24 mouse cellular contexts compared by ENCODE assay signal in genomic region chr1:84395928-84396327, GRCm38 (mm10). TPM values are rescaled to one million over a fixed set of nuclear protein-coding genes. Genes with fewer than 3 reads are reported as not detected.
DNase-seq lines count a peak whose midpoint lies in the region; ATAC-seq and TF ChIP-seq lines count a peak whose summit lies in the region.
"Had no signal": no experiment of that assay in that cellular context is flagged by ENCODE, and none has a peak within 500 bp of the region (broad histone marks: within the 10 kb centered on the region; RNA-seq: fewer than 3 reads in every experiment).

No protein-coding gene starts in this region.

- H3K4me1 ChIP-seq in liver, adult 2 months (ENCODE audit: control insufficient read depth, insufficient read depth, low read length): peaks cover 10% of the 10 kb centered on the region; the same call in 1 of the 2 replicates
- no peaks in the 10 kb centered on the region for H3K4me1 ChIP-seq in liver, postnatal 0 days (ENCODE audit: insufficient read depth)
- peaks cover 4% of the 10 kb centered on the region; the same call in 1 of the 2 replicates for H3K4me1 ChIP-seq in lung, embryonic 15.5 days
- H3K4me1 ChIP-seq in lung, postnatal 0 days (ENCODE audit: insufficient read depth, low read depth, low read length): no peaks in the 10 kb centered on the region
- H3K4me1 ChIP-seq in lung, adult 2 months (ENCODE audit: control insufficient read depth, insufficient read depth, low read length): peaks cover 3% of the 10 kb centered on the region; the same call in 1 of the 2 replicates
- H3K4me1 ChIP-seq: embryonic facial prominence, embryonic 10.5 days; embryonic facial prominence, embryonic 12.5 days; forebrain, embryonic 13.5 days had no signal

- H3K4me2 ChIP-seq in liver, postnatal 0 days (ENCODE audit: low read depth, low read length): no peak overlapping the region
- no peak overlapping the region for H3K4me2 ChIP-seq in lung, embryonic 15.5 days
- H3K4me2 ChIP-seq in lung, postnatal 0 days (replicated peaks; ENCODE audit: low read depth, low read length): no peak overlapping the region
- H3K4me2 ChIP-seq: embryonic facial prominence, embryonic 12.5 days; forebrain, embryonic 13.5 days; forebrain, embryonic 15.5 days had no signal

- no peak for TF ChIP-seq CTCF in liver, adult 2 months (IDR thresholded peaks at IDR 0.05; ENCODE audit: low read depth, low read length)
- TF ChIP-seq CTCF in liver, postnatal 0 days (IDR thresholded peaks at IDR 0.05; ENCODE audit: low read depth): no peak
- no peak for TF ChIP-seq CTCF in lung, postnatal 0 days (IDR thresholded peaks at IDR 0.05)
- no peak for TF ChIP-seq CTCF in lung, adult 2 months (IDR thresholded peaks at IDR 0.05; ENCODE audit: insufficient read depth, low read length)

- ATAC-seq in liver, postnatal 0 days: no peak
- no peak; the same call in 1 of the 2 replicates for ATAC-seq in lung, embryonic 15.5 days (ENCODE audit: borderline replicate concordance, extremely low read depth, low FRiP score, low TSS enrichment)
- peak; percentile 38; the same call in 1 of the 2 replicates for ATAC-seq in lung, postnatal 0 days
- ATAC-seq: activated CD4-positive, CD25-positive, alpha-beta regulatory T cell, adult 4 months; CD4-positive, CD25-positive, alpha-beta regulatory T cell, adult 4 months; forebrain, embryonic 13.5 days; forebrain, embryonic 15.5 days; Patski had no signal

- no peak overlapping the region for H3K4me3 ChIP-seq in liver, adult 2 months (ENCODE audit: insufficient read depth, low read depth, low read length)
- H3K4me3 ChIP-seq in liver, postnatal 0 days (ENCODE audit: low read depth, low read length): no peak overlapping the region
- no peak overlapping the region for H3K4me3 ChIP-seq in lung, embryonic 15.5 days
- no peak overlapping the region for H3K4me3 ChIP-seq in lung, postnatal 0 days (ENCODE audit: low read depth, low read length)
- no peak overlapping the region for H3K4me3 ChIP-seq in lung, adult 2 months (replicated peaks; ENCODE audit: extremely low read depth, low read depth, low read length)
- H3K4me3 ChIP-seq: embryonic facial prominence, embryonic 10.5 days; embryonic facial prominence, embryonic 12.5 days; forebrain, embryonic 13.5 days; forebrain, embryonic 15.5 days had no signal

- WGBS in liver, adult 2 months: 56% methylated on average over 8 of the region's 8 CpGs
- WGBS in liver, postnatal 0 days (ENCODE audit: insufficient replicate concordance): 68% methylated on average over 8 of the region's 8 CpGs
- 56% methylated on average over 8 of the region's 8 CpGs for WGBS in lung, embryonic 15.5 days
- 54% methylated on average over 8 of the region's 8 CpGs for WGBS in lung, postnatal 0 days
- WGBS in lung, adult 2 months: 64% methylated on average over 8 of the region's 8 CpGs

- no peaks in the 10 kb centered on the region for H3K36me3 ChIP-seq in liver, adult 2 months (ENCODE audit: control insufficient read depth, insufficient read depth, low read length)
- no peaks in the 10 kb centered on the region for H3K36me3 ChIP-seq in liver, postnatal 0 days (replicated peaks; ENCODE audit: insufficient read depth, low read length)
- H3K36me3 ChIP-seq in lung, embryonic 15.5 days: no peaks in the 10 kb centered on the region
- no peaks in the 10 kb centered on the region for H3K36me3 ChIP-seq in lung, postnatal 0 days (ENCODE audit: insufficient read depth, low read length)
- H3K36me3 ChIP-seq: embryonic facial prominence, embryonic 10.5 days; embryonic facial prominence, embryonic 12.5 days; forebrain, embryonic 15.5 days; G1E had no signal

- TF ChIP-seq POLR2A in liver, adult 2 months (IDR thresholded peaks at IDR 0.05; ENCODE audit: extremely low read depth, insufficient read depth, low read length): no peak
- TF ChIP-seq POLR2A in lung, adult 2 months (IDR thresholded peaks at IDR 0.05; ENCODE audit: borderline replicate concordance, extremely low read depth, low read depth, low read length): no peak

- no peaks in the 10 kb centered on the region for H3K9me3 ChIP-seq in liver, postnatal 0 days (ENCODE audit: low read length)
- H3K9me3 ChIP-seq in lung, embryonic 15.5 days: no peaks in the 10 kb centered on the region
- no peaks in the 10 kb centered on the region for H3K9me3 ChIP-seq in lung, postnatal 0 days (ENCODE audit: low read length)
- H3K9me3 ChIP-seq: embryonic facial prominence, embryonic 10.5 days; embryonic facial prominence, embryonic 12.5 days; forebrain, embryonic 13.5 days; forebrain, embryonic 15.5 days had no signal

- no peaks in the 10 kb centered on the region for H3K27me3 ChIP-seq in liver, adult 2 months (ENCODE audit: control insufficient read depth, insufficient read depth, low read length)
- H3K27me3 ChIP-seq in liver, postnatal 0 days (ENCODE audit: insufficient read depth, low read length): no peaks in the 10 kb centered on the region
- no peaks in the 10 kb centered on the region for H3K27me3 ChIP-seq in lung, embryonic 15.5 days
- H3K27me3 ChIP-seq in lung, postnatal 0 days (replicated peaks; ENCODE audit: insufficient read depth, low read length): no peaks in the 10 kb centered on the region
- H3K27me3 ChIP-seq: CH12.LX; embryonic facial prominence, embryonic 12.5 days; forebrain, embryonic 13.5 days; forebrain, embryonic 15.5 days had no signal

- no peaks in the 10 kb centered on the region for H3K79me2 ChIP-seq in liver, adult 2 months (ENCODE audit: control insufficient read depth, insufficient read depth, low read length)

- H3K27ac ChIP-seq in liver, adult 2 months (replicated peaks; ENCODE audit: insufficient read depth, low read depth, low read length): no peak overlapping the region
- H3K27ac ChIP-seq in liver, postnatal 0 days (ENCODE audit: low read depth): no peak overlapping the region
- H3K27ac ChIP-seq in lung, embryonic 15.5 days: peak overlapping the region; percentile 49; the same call in 1 of the 2 replicates
- H3K27ac ChIP-seq in lung, postnatal 0 days (ENCODE audit: low read length): no peak overlapping the region
- H3K27ac ChIP-seq: embryonic facial prominence, embryonic 10.5 days; embryonic facial prominence, embryonic 12.5 days; forebrain, embryonic 13.5 days; forebrain, embryonic 15.5 days had no signal

- TF ChIP-seq EP300 in liver, postnatal 0 days (IDR thresholded peaks at IDR 0.05; ENCODE audit: low read depth): no peak
- TF ChIP-seq EP300 in lung, postnatal 0 days (IDR thresholded peaks at IDR 0.05): no peak

- H3K9ac ChIP-seq in liver, adult 2 months (ENCODE audit: low read depth, low read length): no peak overlapping the region
- no peak overlapping the region for H3K9ac ChIP-seq in liver, postnatal 0 days (replicated peaks)
- H3K9ac ChIP-seq in lung, embryonic 15.5 days: no peak overlapping the region
- no peak overlapping the region for H3K9ac ChIP-seq in lung, postnatal 0 days (replicated peaks; ENCODE audit: low read depth)
- H3K9ac ChIP-seq: embryonic facial prominence, embryonic 12.5 days; forebrain, embryonic 13.5 days; forebrain, embryonic 15.5 days had no signal

- peak; percentile 37 for DNase-seq in liver, adult 2 months (ENCODE audit: extremely low read depth, low read depth, low spot score)
- no peak for DNase-seq in liver, postnatal 0 days
- no peak for DNase-seq in lung, postnatal 36 days
- DNase-seq in lung, postnatal 0 days (ENCODE audit: low spot score): peak; percentile 57
- DNase-seq in lung, adult 2 months: no peak
- DNase-seq: adrenal gland, adult 8-10 months; adrenal gland, postnatal 14 days; adrenal gland, postnatal 36 days; B cell, adult 2 months; cerebellum, adult 11-12 months; cerebellum, adult 2 months; cerebellum, adult 9-10 months; cerebellum, postnatal 10 days; cerebellum, postnatal 25 days had no signal

RNA-seq across cellular contexts. Expression of gene Pid1, which starts 31.9 kb away (rescaled TPM):
- total RNA-seq in liver, adult 2 months (2014; rRNA removed): 81.7 and 88.7 TPM in 2 replicates
- 48.1 and 61.2 TPM in 2 replicates for polyA plus RNA-seq in liver, adult 2 months (2012; rRNA removed)
- 35.3 and 38.9 TPM in 2 replicates for polyA plus RNA-seq in liver, postnatal 0 days (2015; fragmentation: Nextera tagmentation; extraction: Ambion mirVana)
- polyA plus RNA-seq in lung, embryonic 15.5 days (2015; fragmentation: Nextera tagmentation; extraction: Ambion mirVana): 8.2 and 10.9 TPM in 2 replicates
- polyA plus RNA-seq in lung, postnatal 0 days (2015; fragmentation: Nextera tagmentation; extraction: Ambion mirVana): 20.8 and 23.6 TPM in 2 replicates
- 20.6 and 28.9 TPM in 2 replicates for polyA plus RNA-seq in lung, adult 2 months (2012; rRNA removed)
- total RNA-seq: CH12.LX had no signal
- polyA plus RNA-seq: G1E had no signal

Comparison
In these comparisons a context has a peak if more than half of its experiments do, and no peak if none do; other contexts are left out.
1. DNase-seq: peak in liver, adult 2 months (single experiment) and lung, postnatal 0 days (single experiment); none in liver, postnatal 0 days (single experiment), lung, postnatal 36 days (single experiment) and lung, adult 2 months (single experiment).